Mouse (Mus musculus) frontal cortex, adult 2 months (tissue): ENCODE results near the gene Abcg4. TPM values are rescaled to one million over a fixed set of nuclear protein-coding genes. Genes with fewer than 3 reads are reported as not detected.
"Not testable (repeated sequence)": the region's sequence is repeated elsewhere in the genome, so short reads cannot be mapped to it uniquely, and the experiment has no call there.

Source experiments
- DNase-seq, 2 experiments: peaks; one replicate each; pipeline ENCODE4 v3.0.0; 2022; ENCODE audit warnings: low spot score in 1 of 2; ENCODE audit errors: extremely low spot score in 1 of 2
- polyA plus RNA-seq: library from polyadenylated mRNA; depleted of rRNA; stranded (reverse); fragments of >200 nt; gene quantifications from 2 replicates; pipeline ENCODE4 v1.2.3, GENCODE M21; 2012

Abcg4 gene
- polyA plus RNA-seq, 1 experiment, result 95.1 TPM

GRCm38 (mm10) chr9:44319887-44320798 is 31.7 kb upstream of the Abcg4 start, which contains the start of gene C2cd2l:
Gene C2cd2l (minus strand): TSS chr9:44320285.
- DNase-seq, result peak; percentile 92 to 96

DNA sequence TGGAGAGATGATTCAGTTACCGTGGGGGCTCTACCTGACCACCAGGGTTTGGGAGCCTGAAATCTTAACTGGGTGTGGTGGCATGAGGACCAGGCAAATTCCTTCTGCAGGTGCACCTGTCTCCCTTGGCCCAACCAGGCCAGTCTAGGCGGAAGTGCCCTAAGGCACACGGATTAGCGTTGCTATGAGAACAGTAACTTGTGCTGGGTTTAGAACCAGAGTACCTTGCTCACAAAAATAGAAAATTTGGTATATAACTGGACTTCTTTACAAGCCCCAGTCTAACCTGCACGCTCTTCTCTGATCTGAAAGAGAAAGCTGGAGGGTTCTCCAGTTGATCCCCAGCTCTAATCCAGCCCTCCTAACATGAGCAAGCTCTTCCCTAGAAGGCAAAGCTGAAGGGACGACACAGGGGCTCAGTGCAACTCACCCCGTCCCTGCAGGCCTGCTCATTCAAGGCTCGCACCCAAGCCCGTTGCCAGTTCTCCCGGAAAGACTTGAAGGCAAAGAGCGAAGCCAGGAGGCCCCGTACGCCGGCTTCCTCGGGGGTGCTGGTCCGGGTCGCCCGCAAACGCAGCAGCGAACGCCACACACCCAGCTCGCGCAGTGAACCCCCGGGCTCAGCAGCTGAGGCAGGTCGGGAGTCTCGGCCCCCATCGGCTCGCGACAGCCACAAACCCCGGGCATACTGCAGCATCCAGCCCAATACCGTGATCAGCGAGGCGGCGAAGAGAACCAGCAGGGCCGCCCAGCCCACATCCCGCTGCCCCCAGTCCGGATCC is 30.9 kb upstream of the Abcg4 start:
- no peak for DNase-seq

DNA sequence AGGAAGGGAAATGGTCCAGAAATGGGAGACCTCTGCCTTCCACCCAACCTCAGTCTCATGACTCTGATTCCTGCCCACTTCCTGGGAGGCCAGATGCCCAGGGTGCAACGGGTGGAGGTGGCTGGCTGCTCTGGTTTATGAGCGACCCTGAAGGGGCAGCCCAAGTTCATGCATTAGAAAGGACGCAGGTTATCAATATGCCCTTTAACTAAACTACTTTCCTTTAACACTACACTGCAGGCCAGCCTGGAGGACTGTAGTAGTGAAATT is 30.3 kb upstream of the Abcg4 start:
- no peak for DNase-seq

- DNase-seq, result no peak
Observed at GRCm38 (mm10) chr9:44318076-44318825, 29.8 kb upstream of the Abcg4 start.

- DNase-seq, result no peak
Observed at GRCm38 (mm10) chr9:44317452-44317851, 29.0 kb upstream of the Abcg4 start.

DNA sequence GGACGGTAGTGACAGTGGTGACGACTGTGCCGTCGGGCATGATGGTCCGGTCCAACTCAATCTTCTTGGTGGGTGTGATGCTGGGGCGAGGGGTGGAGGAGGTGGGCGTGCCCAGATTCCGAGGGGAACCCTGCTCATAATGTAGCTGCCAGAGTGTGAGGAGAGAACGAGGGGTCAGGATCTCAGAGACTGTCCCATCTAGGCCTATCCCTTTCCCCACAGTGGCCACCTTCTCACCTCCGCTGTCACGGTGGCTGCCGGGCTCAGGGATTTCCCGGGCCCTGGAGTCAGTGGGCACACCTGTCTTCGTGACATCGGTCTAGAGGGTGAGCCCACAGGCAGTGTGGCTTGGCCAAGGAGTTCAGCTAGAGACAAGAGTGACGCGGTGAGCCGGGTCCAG is 26.5 kb upstream of the Abcg4 start:
- DNase-seq, result no peak

GRCm38 (mm10) chr9:44314257-44314547 is 25.8 kb upstream of the Abcg4 start:
- no peak for DNase-seq

- DNase-seq, result peak; percentile 81 to 86
Observed at GRCm38 (mm10) chr9:44313476-44314256, 25.3 kb upstream of the Abcg4 start.

- DNase-seq, result no peak
Observed at GRCm38 (mm10) chr9:44311136-44312134, 23.0 kb upstream of the Abcg4 start.

DNA sequence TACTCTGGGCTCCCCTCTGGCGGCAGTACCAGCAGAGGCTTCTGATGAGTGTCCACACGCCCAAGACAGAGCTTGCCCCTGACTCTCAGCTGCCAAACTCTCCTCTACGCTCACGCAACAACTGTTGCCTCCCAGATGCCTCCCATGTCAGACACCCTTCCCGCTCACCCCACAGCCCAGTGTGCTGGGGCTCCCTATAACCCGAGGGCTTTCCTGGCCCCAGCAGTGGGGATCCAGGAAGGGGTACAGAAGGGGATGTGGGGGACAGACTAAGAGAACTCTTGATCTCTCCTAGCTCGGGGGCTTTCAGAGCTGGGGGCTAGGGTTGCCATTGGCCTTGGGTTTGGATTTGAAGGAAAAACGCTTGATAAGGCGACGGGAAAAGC is 22.3 kb upstream of the Abcg4 start:
- no peak for DNase-seq

DNA sequence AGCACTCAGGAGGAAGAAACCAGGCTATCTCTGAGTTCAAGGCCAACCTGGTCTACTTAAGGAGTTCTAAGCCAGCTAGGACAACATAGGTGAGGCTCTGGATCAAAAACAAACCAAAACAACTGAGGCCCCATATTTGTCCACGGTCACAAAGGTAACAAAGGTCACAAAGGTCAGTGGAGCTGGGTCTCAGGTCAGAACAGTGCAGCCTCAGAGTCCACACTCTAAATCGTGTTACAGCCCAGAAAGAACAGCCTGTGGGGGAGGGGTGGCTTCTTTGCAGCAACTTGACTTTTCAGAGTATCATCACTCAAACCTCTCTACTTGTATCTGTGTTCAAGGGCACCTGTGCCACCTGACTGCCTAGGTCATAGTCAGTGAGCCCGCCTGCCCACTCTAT is 21.3 kb upstream of the Abcg4 start:
- DNase-seq, result no peak

DNA sequence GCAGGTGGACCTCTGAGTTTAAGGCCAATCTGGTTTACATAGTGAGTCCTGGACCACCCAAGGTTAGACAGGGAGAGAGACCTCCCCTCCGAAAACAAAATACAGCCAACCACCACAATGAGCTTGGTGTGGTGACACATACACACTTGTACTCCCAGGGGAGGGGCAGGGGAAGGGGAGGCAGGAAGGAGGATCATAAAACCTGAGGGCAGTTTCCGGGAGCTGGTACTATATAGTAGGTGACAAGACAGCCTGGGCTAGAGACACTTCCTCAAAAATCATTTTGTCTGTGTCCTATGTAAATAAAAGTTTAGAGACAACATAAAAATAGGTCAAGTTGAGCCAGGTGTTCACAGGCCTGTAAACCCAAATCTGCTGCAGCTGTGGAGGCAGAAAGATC is 18.8 kb upstream of the Abcg4 start:
- no peak for DNase-seq

- DNase-seq, result no peak
Observed at GRCm38 (mm10) chr9:44306532-44306931, 18.1 kb upstream of the Abcg4 start.

- peak; percentile 98 to 99 for DNase-seq
Observed at GRCm38 (mm10) chr9:44305466-44306079, 17.2 kb upstream of the Abcg4 start, which contains the start of gene Hinfp. Gene Hinfp (minus strand): TSS chr9:44305671.

GRCm38 (mm10) chr9:44300001-44300400 is 11.6 kb upstream of the Abcg4 start:
- not testable (repeated sequence) for DNase-seq

GRCm38 (mm10) chr9:44292490-44292889 is 4.1 kb upstream of the Abcg4 start:
- DNase-seq, result peak in 1 of 2 experiments; percentile 49

DNA sequence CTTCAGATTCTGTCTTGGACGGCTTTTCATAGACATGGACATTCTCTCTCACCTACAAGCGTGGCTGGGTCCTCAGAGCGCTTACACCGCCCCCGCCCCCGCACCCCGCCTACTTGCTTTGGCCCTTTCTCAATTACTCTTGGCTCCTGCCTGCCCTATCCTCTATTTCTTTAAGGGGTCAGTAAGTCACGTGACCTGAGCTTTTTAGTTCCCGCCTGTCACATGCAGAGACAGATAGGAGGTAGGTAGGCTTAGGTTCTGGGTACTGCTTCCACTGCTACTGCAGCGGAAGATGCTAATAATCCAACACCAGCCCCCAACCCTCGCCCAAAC is 510 bp upstream of the Abcg4 start:
- no peak for DNase-seq

- DNase-seq, result no peak
Observed at GRCm38 (mm10) chr9:44287401-44288075, 877 bp downstream of the Abcg4 start.
